Mouse (Mus musculus) MEL (cell line): Measurements from ENCODE around the gene Fmnl2. TPM values are rescaled to one million over a fixed set of nuclear protein-coding genes. Genes with fewer than 3 reads are reported as not detected.

Experiments
- DNase-seq: peaks from one replicate; pipeline ENCODE4 v3.0.0; 2011; ENCODE audit warnings: low read depth, low spot score
- H3K27ac ChIP-seq: 2 replicates; pipeline ENCODE4 v1.5.1; 2012; ENCODE audit warnings: low read depth, mild to moderate bottlenecking, control low read depth, low read length, moderate library complexity; ENCODE audit not compliant: control insufficient read depth
- H3K27me3 ChIP-seq, 2 experiments: fragments of 150-350 bp in 1 of 2; sonication (generic) in 1 of 2; 2 replicates each; pipeline ENCODE4 v1.6.1; 2012; ENCODE audit warnings: low read length in 2 of 2, mild to moderate bottlenecking in 2 of 2, improper control_type of control experiment in 1 of 2, moderate library complexity in 1 of 2; ENCODE audit not compliant: insufficient read depth in 2 of 2, control insufficient read depth in 1 of 2
- H3K36me3 ChIP-seq, 2 experiments: 2 replicates each; pipeline ENCODE4 v1.6.1; 2012 to 2014; ENCODE audit warnings: low read length in 2 of 2, improper control_type of control experiment in 1 of 2, inconsistent platforms in 1 of 2, mild to moderate bottlenecking in 1 of 2; ENCODE audit not compliant: insufficient read depth in 2 of 2, control insufficient read depth in 1 of 2
- H3K4me1 ChIP-seq, 2 experiments: fragments of 150-350 bp in 1 of 2; sonication (generic) in 1 of 2; 2 replicates each; pipeline ENCODE4 v1.6.1; 2012; ENCODE audit warnings: low read length in 2 of 2, improper control_type of control experiment in 1 of 2, mild to moderate bottlenecking in 1 of 2; ENCODE audit not compliant: insufficient read depth in 2 of 2, control insufficient read depth in 1 of 2
- H3K4me3 ChIP-seq, 2 experiments: fragments of 150-350 bp in 1 of 2; sonication (generic) in 1 of 2; 2 replicates each; pipeline ENCODE4 v1.5.1; 2012; ENCODE audit warnings: low read depth in 2 of 2, low read length in 2 of 2, mild to moderate bottlenecking in 2 of 2, moderate library complexity in 2 of 2, control low read depth in 1 of 2, improper control_type of control experiment in 1 of 2; ENCODE audit not compliant: control insufficient read depth in 1 of 2, insufficient read depth in 1 of 2
- H3K79me2 ChIP-seq: 2 replicates; pipeline ENCODE4 v1.6.1; 2012; ENCODE audit warnings: mild to moderate bottlenecking, low read length, moderate library complexity; ENCODE audit not compliant: control insufficient read depth, poor library complexity, insufficient read depth
- H3K9ac ChIP-seq: 2 replicates; pipeline ENCODE4 v1.6.1; 2012; ENCODE audit warnings: low read depth, mild to moderate bottlenecking, control low read depth, low read length, moderate library complexity; ENCODE audit not compliant: control insufficient read depth, poor library complexity, severe bottlenecking
- H3K9me3 ChIP-seq: fragments of 150-350 bp; sonication (generic); replicated peaks from 2 replicates; pipeline ENCODE4 v1.6.1; 2012; ENCODE audit warnings: mild to moderate bottlenecking, low read length, improper control_type of control experiment, moderate library complexity; ENCODE audit not compliant: insufficient read depth
- CHD1 ChIP-seq: IDR thresholded peaks from 2 replicates; pipeline ENCODE4 v1.6.1; 2012; ENCODE audit warnings: low read depth, mild to moderate bottlenecking, inconsistent platforms, low read length, improper control_type of control experiment
- CTCF ChIP-seq, 3 experiments: IDR thresholded peaks in 2 of 3; conservative IDR thresholded peaks in 1 of 3; 2 replicates each; pipeline ENCODE4 v1.5.1; 2011 to 2012; ENCODE audit warnings: low read length in 3 of 3, low read depth in 2 of 3, mild to moderate bottlenecking in 2 of 3, improper control_type of control experiment in 1 of 3, inconsistent platforms in 1 of 3, mixed read lengths in 1 of 3, moderate library complexity in 1 of 3; ENCODE audit not compliant: control insufficient read depth in 1 of 3, insufficient read depth in 1 of 3, poor library complexity in 1 of 3, severe bottlenecking in 1 of 3
- ELF1 ChIP-seq: IDR thresholded peaks from 2 replicates; pipeline ENCODE4 v1.6.1; 2014; ENCODE audit warnings: low read depth, mild to moderate bottlenecking, inconsistent platforms, low read length, improper control_type of control experiment, moderate library complexity
- GATA1 ChIP-seq: IDR thresholded peaks from 2 replicates; pipeline ENCODE4 v1.6.1; 2011; ENCODE audit warnings: low read depth, low read length, improper control_type of control experiment
- HCFC1 ChIP-seq: IDR thresholded peaks from 2 replicates; pipeline ENCODE4 v1.6.1; 2012; ENCODE audit warnings: low read depth, mild to moderate bottlenecking, inconsistent platforms, low read length, improper control_type of control experiment, moderate library complexity
- JUND ChIP-seq: IDR thresholded peaks from 2 replicates; pipeline ENCODE4 v1.6.1; 2011; ENCODE audit warnings: low read depth, mild to moderate bottlenecking, improper control_type of control experiment, low read length
- KAT2A ChIP-seq: conservative IDR thresholded peaks from 2 replicates; pipeline ENCODE4 v1.6.1; 2012; ENCODE audit warnings: low read depth, low read length, improper control_type of control experiment, inconsistent platforms
- MAFK ChIP-seq: IDR thresholded peaks from 2 replicates; pipeline ENCODE4 v1.6.1; 2011; ENCODE audit warnings: low read depth, mild to moderate bottlenecking, low read length, improper control_type of control experiment, borderline replicate concordance
- MAX ChIP-seq: IDR thresholded peaks from 2 replicates; pipeline ENCODE4 v1.6.1; 2011; ENCODE audit warnings: low read length, improper control_type of control experiment
- MAZ ChIP-seq: IDR thresholded peaks from 2 replicates; pipeline ENCODE4 v1.6.1; 2012; ENCODE audit warnings: low read depth, mild to moderate bottlenecking, inconsistent platforms, low read length, improper control_type of control experiment
- MEF2A ChIP-seq: IDR thresholded peaks from 2 replicates; pipeline ENCODE4 v1.6.1; 2014; ENCODE audit warnings: low read depth, mild to moderate bottlenecking, inconsistent platforms, low read length, improper control_type of control experiment; ENCODE audit not compliant: poor library complexity, insufficient replicate concordance, severe bottlenecking; ENCODE audit errors: extremely low read depth
- MYB ChIP-seq: IDR thresholded peaks from 2 replicates; pipeline ENCODE4 v1.6.1; 2011; ENCODE audit warnings: mild to moderate bottlenecking, low read depth, low read length, improper control_type of control experiment
- MYC ChIP-seq: IDR thresholded peaks from 2 replicates; pipeline ENCODE4 v1.6.1; 2011; ENCODE audit warnings: low read depth, mild to moderate bottlenecking, low read length, improper control_type of control experiment, moderate library complexity
- NELFE ChIP-seq: IDR thresholded peaks from 2 replicates; pipeline ENCODE4 v1.6.1; 2011; ENCODE audit warnings: low read depth, low read length, improper control_type of control experiment
- POLR2A ChIP-seq, 2 experiments: IDR thresholded peaks; 2 replicates each; pipeline ENCODE4 v1.6.1; 2011 to 2012; ENCODE audit warnings: low read length in 2 of 2, mild to moderate bottlenecking in 2 of 2, control low read depth in 1 of 2, improper control_type of control experiment in 1 of 2, low read depth in 1 of 2, moderate library complexity in 1 of 2; ENCODE audit not compliant: control insufficient read depth in 1 of 2, insufficient read depth in 1 of 2, poor library complexity in 1 of 2
- POLR2AphosphoS2 ChIP-seq: IDR thresholded peaks from 2 replicates; pipeline ENCODE4 v1.6.1; 2011; ENCODE audit warnings: low read length, improper control_type of control experiment
- POLR2AphosphoS5 ChIP-seq: IDR thresholded peaks from 2 replicates; pipeline ENCODE4 v1.6.1; 2012; ENCODE audit warnings: low read depth, borderline replicate concordance, mild to moderate bottlenecking, inconsistent platforms, low read length, moderate library complexity, mixed read lengths
- SIN3A ChIP-seq: IDR thresholded peaks from 2 replicates; pipeline ENCODE4 v1.6.1; 2012; ENCODE audit warnings: low read length, improper control_type of control experiment, inconsistent platforms
- TBP ChIP-seq: IDR thresholded peaks from 2 replicates; pipeline ENCODE4 v1.8.0; 2011; ENCODE audit warnings: low read depth, low read length, improper control_type of control experiment
- TCF12 ChIP-seq: IDR thresholded peaks from 2 replicates; pipeline ENCODE4 v1.6.1; 2014; ENCODE audit warnings: low read depth, mild to moderate bottlenecking, inconsistent platforms, low read length, improper control_type of control experiment, moderate library complexity
- UBTF ChIP-seq: IDR thresholded peaks from 2 replicates; pipeline ENCODE4 v1.6.1; 2012; ENCODE audit warnings: low read depth, mild to moderate bottlenecking, inconsistent platforms, low read length, improper control_type of control experiment, moderate library complexity, borderline replicate concordance; ENCODE audit not compliant: insufficient read depth
- USF1 ChIP-seq: IDR thresholded peaks from 2 replicates; pipeline ENCODE4 v1.6.1; 2014; ENCODE audit warnings: low read depth, mild to moderate bottlenecking, inconsistent platforms, low read length, improper control_type of control experiment, moderate library complexity
- ZC3H11A ChIP-seq: IDR thresholded peaks from 2 replicates; pipeline ENCODE4 v1.6.1; 2012; ENCODE audit warnings: low read depth, mild to moderate bottlenecking, inconsistent platforms, low read length, improper control_type of control experiment
- ZNF384 ChIP-seq: IDR thresholded peaks from 2 replicates; pipeline ENCODE4 v1.6.1; 2012; ENCODE audit warnings: low read depth, mild to moderate bottlenecking, inconsistent platforms, low read length, improper control_type of control experiment
- polyA plus RNA-seq, 2 experiments: library from polyadenylated mRNA; stranded (reverse) in 1 of 2; unstranded in 1 of 2; fragments of >175 nt in 1 of 2; fragments of >200 nt in 1 of 2; gene quantifications; 2 replicates each; pipeline versions ENCODE4 v1.2.1 to v1.2.4; 2012; ENCODE audit warnings: low replicate concordance in 2 of 2, low read depth in 1 of 2; ENCODE audit not compliant: insufficient read length in 2 of 2, insufficient read depth in 1 of 2, missing spikeins in 1 of 2
- total RNA-seq: library from RNA; depleted of rRNA; stranded (reverse); fragments of 300-350 nt; gene quantifications from 2 replicates; pipeline ENCODE4 v1.2.3, GENCODE M21; 2012

Fmnl2 gene
- total and polyA plus RNA-seq, 3 experiments, result not detected

- H3K9ac ChIP-seq, result no peak overlapping the region
- H3K27me3 ChIP-seq, result no peaks in the 10 kb centered on the region
- no peak overlapping the region for H3K4me3 ChIP-seq
- no peaks in the 10 kb centered on the region for H3K36me3 ChIP-seq
- no peak overlapping the region for H3K27ac ChIP-seq
- no peaks in the 10 kb centered on the region for H3K4me1 ChIP-seq
- no peaks in the 10 kb centered on the region for H3K79me2 ChIP-seq
- no peak for TF ChIP-seq HCFC1
- TF ChIP-seq POLR2A (IDR thresholded peaks at IDR 0.05; ENCODE audit: control insufficient read depth in 1 of 2, insufficient read depth in 1 of 2, low read depth in 1 of 2, low read length in 2 of 2, poor library complexity in 1 of 2), result no peak
- TF ChIP-seq GATA1, result no peak
- TF ChIP-seq MYC, result no peak
- TF ChIP-seq MEF2A, result no peak
- TF ChIP-seq ELF1, result no peak
- no peak for TF ChIP-seq MAZ
- TF ChIP-seq ZNF384, result no peak
- TF ChIP-seq NELFE, result no peak
- TF ChIP-seq MAFK, result no peak
- TF ChIP-seq JUND, result no peak
- TF ChIP-seq TBP, result no peak
- no peak for TF ChIP-seq KAT2A
- DNase-seq, result no peak
- no peaks in the 10 kb centered on the region for H3K9me3 ChIP-seq
These were observed 7.0 kb downstream of the Fmnl2 start for GRCm38 (mm10) chr2:52864635-52865034.

- Histone ChIP-seq H3K36me3 (no peaks in the 10 kb centered on the region), H3K27ac (no peak overlapping the region), H3K4me3 (no peak overlapping the region), H3K9me3 (no peaks in the 10 kb centered on the region), H3K79me2 (no peaks in the 10 kb centered on the region), H3K4me1 (no peaks in the 10 kb centered on the region), H3K27me3 (no peaks in the 10 kb centered on the region), H3K9ac (no peak overlapping the region)
- TF ChIP-seq MEF2A, result no peak
- no peak for DNase-seq
These were observed 8.5 kb downstream of the Fmnl2 start for GRCm38 (mm10) chr2:52866151-52866550.

GRCm38 (mm10) chr2:52867781-52868180 lies 10.1 kb downstream of the Fmnl2 start:
- no peak overlapping the region for H3K27ac ChIP-seq
- no peak for DNase-seq
- no peaks in the 10 kb centered on the region for H3K9me3 ChIP-seq
- H3K4me1 ChIP-seq, result no peaks in the 10 kb centered on the region
- H3K9ac ChIP-seq, result no peak overlapping the region
- H3K27me3 ChIP-seq, result no peaks in the 10 kb centered on the region
- TF ChIP-seq UBTF, result no peak
- no peak for TF ChIP-seq MYC
- no peak for TF ChIP-seq ZC3H11A
- no peak for TF ChIP-seq POLR2AphosphoS2
- TF ChIP-seq SIN3A, result no peak
- no peak for TF ChIP-seq POLR2AphosphoS5
- TF ChIP-seq MAX, result no peak
- TF ChIP-seq CHD1, result no peak
- no peak for TF ChIP-seq GATA1
- TF ChIP-seq TCF12, result no peak
- TF ChIP-seq POLR2A (IDR thresholded peaks at IDR 0.05; ENCODE audit: control insufficient read depth in 1 of 2, insufficient read depth in 1 of 2, low read depth in 1 of 2, low read length in 2 of 2, poor library complexity in 1 of 2), result no peak
- no peak for TF ChIP-seq HCFC1
- TF ChIP-seq MYB, result no peak
- TF ChIP-seq NELFE, result no peak
- TF ChIP-seq CTCF (IDR thresholded peaks at IDR 0.05 in 2 of 3, conservative IDR thresholded peaks at IDR 0.05 in 1 of 3; ENCODE audit: control insufficient read depth in 1 of 3, insufficient read depth in 1 of 3, low read depth in 2 of 3, low read length in 3 of 3, poor library complexity in 1 of 3, severe bottlenecking in 1 of 3), result no peak
- TF ChIP-seq USF1, result no peak
- no peaks in the 10 kb centered on the region for H3K36me3 ChIP-seq
- no peak overlapping the region for H3K4me3 ChIP-seq
- H3K79me2 ChIP-seq, result no peaks in the 10 kb centered on the region
